Mouse (Mus musculus) stomach, adult 2 months (tissue): ENCODE results near the gene Ccdc130. TPM values are rescaled to one million over a fixed set of nuclear protein-coding genes. Genes with fewer than 3 reads are reported as not detected.

Experiments used
- polyA plus RNA-seq: library from polyadenylated mRNA; depleted of rRNA; stranded (reverse); fragments of >200 nt; gene quantifications from 2 replicates; pipeline ENCODE4 v1.2.3, GENCODE M21; 2012; rRNA removed

Gene Ccdc130
- polyA plus RNA-seq = 5.5 and 12.7 TPM in 2 replicates

GRCm38 (mm10) chr8:84269950-84270773, at the start of gene Ccdc130:
TSS of gene Ccdc130 (minus strand) at chr8:84270380.

GRCm38 (mm10) chr8:84256822-84257610, 13.2 kb downstream of the Ccdc130 start, which contains the start of gene Mri1:
TSS of gene Mri1 (minus strand) at chr8:84257326.

GRCm38 (mm10) chr8:84249257-84250170, 20.7 kb downstream of the Ccdc130 start, which contains the start of gene D8Ertd738e:
TSS of gene D8Ertd738e (minus strand) at chr8:84249719.

DNA sequence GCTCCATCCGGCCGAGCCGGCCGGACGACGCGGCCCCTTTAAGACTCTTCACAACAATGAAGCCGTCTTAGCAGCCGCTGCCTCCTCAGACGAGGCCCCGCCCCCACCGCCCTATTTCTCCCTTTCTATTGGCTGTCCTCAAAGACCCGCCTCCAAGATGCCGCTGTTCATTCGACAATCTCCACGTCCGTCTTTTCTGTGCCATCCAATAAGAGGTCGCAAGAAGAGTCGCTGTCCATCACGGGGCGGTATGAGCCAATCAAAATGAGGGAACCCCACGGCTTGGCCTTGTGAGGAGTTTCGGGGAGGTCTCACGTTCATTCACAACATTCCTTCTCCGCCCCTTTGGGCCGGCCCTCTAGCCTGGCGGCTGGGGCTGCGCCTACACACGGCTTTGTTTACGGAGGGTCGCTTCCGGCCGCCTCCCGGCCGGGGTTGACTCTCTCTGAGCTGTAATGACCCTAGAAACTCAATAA, 33.1 kb downstream of the Ccdc130 start, which contains the start of gene Zswim4:
Zswim4 (minus strand) TSS at position 58 of the 476 bp plus-strand sequence.

Other genes starting within 250 kb of the Ccdc130 start
- gene Palm3, start 248.9 kb downstream of the Ccdc130 start, polyA plus RNA-seq = 1.7 and 1.8 TPM in 2 replicates
- 0.48 and 0.91 TPM in 2 replicates for gene Il27ra, start 227.8 kb downstream of the Ccdc130 start, polyA plus RNA-seq
- gene Rln3, start 225.4 kb downstream of the Ccdc130 start, polyA plus RNA-seq = 0.22 and 0.30 TPM in 2 replicates
- gene Gm10643, start 205.2 kb downstream of the Ccdc130 start, polyA plus RNA-seq = 0.11 and 0.22 TPM in 2 replicates
- gene Rfx1, start 203.5 kb downstream of the Ccdc130 start, polyA plus RNA-seq = 12.3 and 13.3 TPM in 2 replicates
- gene Dcaf15, start 165.6 kb downstream of the Ccdc130 start, polyA plus RNA-seq = 24.1 and 24.4 TPM in 2 replicates
- gene Podnl1, start 144.4 kb downstream of the Ccdc130 start, polyA plus RNA-seq = 0.61 and 0.99 TPM in 2 replicates
- gene Cc2d1a, start 122.4 kb downstream of the Ccdc130 start, polyA plus RNA-seq = 25.5 and 27.2 TPM in 2 replicates
- 0.05 and 0.38 TPM in 2 replicates for gene 4930432K21Rik, start 122.4 kb downstream of the Ccdc130 start, polyA plus RNA-seq
- gene Nanos3, start 85.2 kb downstream of the Ccdc130 start, polyA plus RNA-seq = 0.49 and 1.1 TPM in 2 replicates
- 12.3 and 16.5 TPM in 2 replicates for gene Zswim4, start 33.3 kb downstream of the Ccdc130 start, polyA plus RNA-seq
- gene D8Ertd738e, start 20.7 kb downstream of the Ccdc130 start, polyA plus RNA-seq = 38.9 and 57.5 TPM in 2 replicates
- gene Mri1, start 13.1 kb downstream of the Ccdc130 start, polyA plus RNA-seq = 38.2 and 98.1 TPM in 2 replicates
- 5.6 and 18.6 TPM in 2 replicates for gene Cacna1a, start 118.1 kb upstream of the Ccdc130 start, polyA plus RNA-seq